Mouse (Mus musculus) spleen, postnatal 36 days (tissue): ENCODE data around the gene Gm45618.

Experiments used
- DNase-seq, 2 experiments: peaks; one replicate each; pipeline ENCODE4 v3.0.0; 2022; ENCODE audit warnings: low spot score in 2 of 2, mixed read lengths in 1 of 2

Gene Gm45618

GRCm38 (mm10) chr7:142094301-142095143 lies 26.0 kb downstream of the Gm45618 start:
- peak in 1 of 2 experiments; percentile 18 for DNase-seq

- DNase-seq: no peak
Measured at GRCm38 (mm10) chr7:142093696-142094240, 26.8 kb downstream of the Gm45618 start.

DNA sequence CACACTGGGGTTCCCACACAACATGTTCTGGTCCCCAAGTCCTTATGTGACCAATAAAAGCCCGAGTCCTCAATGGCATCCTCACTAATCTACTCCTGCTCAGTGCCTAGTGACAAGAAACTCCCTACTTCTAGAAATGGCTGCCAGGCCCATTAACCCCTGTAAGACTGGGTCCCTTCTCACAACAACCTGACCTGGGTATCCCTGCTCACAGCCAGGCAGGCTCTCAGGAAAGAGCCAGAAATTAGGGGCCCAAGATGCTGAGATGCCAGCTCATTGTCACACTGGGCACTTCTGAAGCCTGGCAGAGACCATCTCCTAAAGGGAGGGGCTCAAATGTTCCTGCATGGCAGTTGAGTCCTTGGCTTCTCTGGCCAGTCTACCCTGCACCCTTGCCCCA lies 27.5 kb downstream of the Gm45618 start:
- DNase-seq: no peak

- DNase-seq: no peak
Measured at GRCm38 (mm10) chr7:142091848-142092247, 28.7 kb downstream of the Gm45618 start.

GRCm38 (mm10) chr7:142089648-142090447 lies 30.7 kb downstream of the Gm45618 start:
- no peak for DNase-seq

DNA sequence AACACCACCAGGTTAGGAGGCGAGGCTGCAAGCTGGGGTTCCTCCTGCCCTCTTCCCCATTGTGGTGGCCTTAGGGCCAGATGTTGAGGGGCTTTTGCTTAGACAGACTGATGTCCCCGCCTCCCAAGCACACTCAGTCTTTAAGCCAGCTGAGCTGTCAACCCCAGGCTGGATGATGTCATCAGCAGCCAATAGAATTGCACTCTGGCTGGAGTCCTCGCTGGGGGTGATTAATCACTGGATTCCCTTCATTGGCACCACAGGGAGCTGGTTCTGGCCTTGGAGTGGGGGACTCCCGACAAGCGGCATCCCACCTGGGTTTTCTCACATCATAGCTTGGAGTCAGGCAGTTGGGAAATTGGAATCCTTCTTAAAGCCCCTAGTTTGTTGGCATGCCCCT lies 31.6 kb downstream of the Gm45618 start:
- peak; percentile 17 to 30 for DNase-seq

DNA sequence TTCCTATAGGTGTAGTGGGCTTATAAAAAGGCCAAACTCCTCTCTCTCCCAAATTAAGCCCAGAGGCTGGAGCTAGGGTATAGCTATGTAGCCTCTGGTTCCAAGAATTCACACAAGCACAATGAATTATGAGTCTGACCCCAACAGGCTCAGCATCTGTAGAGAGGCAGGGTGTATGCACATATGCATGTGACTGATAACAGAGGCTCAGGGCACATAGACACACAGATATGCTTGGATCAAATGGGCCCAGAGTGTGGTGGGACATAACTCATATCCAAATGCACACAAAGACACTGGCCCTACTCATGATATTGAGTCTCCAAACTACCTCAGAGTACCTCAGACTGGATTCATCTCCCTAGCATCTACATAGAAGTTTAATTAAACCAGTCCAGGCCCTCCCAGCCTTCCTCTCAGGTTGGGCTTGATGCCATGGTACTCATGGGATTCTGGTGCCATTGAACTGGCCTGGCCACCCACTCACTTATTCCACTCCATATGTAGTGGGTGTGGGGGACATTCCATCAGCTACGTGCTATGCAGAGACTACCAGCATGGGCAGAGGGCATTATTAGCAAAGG lies 33.4 kb downstream of the Gm45618 start:
- peak; percentile 50 to 74 for DNase-seq

DNA sequence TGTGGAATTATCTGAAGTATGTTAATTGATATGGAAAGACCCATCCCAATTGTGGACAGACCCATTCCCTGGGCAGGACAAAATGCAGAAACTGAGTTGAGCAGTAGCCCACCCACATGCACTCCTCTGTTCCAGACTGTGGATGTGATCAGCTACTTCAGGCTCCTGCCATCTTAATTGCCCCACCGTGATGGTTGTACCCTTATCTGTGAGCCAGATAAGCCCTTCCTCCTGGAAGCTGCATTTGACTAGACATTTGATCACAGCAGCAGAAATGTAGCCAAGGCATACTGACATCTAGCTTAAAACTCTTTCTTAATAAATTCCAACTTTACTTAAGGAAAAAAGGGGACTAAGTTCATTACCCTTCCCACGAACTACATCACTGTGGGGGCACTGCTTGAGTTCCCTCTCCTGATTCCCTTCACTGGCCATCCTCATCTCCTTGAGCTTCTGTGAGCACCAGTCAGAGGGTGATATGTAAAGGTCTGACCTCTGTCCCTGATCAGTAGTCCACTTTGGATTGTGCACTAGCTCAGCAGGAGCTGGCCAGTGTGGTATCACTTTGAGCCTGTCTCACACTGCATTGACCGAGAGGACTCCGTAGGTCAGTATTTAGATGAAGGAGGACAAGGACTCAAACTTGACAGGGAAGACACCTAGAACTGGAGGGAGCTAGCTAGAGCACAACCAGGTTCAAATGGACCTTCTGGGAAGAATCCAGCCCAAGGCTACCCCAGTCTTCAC lies 34.2 kb downstream of the Gm45618 start:
- no peak for DNase-seq

GRCm38 (mm10) chr7:142084820-142085219 lies 35.7 kb downstream of the Gm45618 start:
- DNase-seq: no peak

GRCm38 (mm10) chr7:142084395-142084794 lies 36.1 kb downstream of the Gm45618 start:
- DNase-seq: no peak

- DNase-seq: no peak
Measured at GRCm38 (mm10) chr7:142083588-142084317, 36.8 kb downstream of the Gm45618 start.

- DNase-seq: no peak
Measured at GRCm38 (mm10) chr7:142082607-142083006, 37.9 kb downstream of the Gm45618 start.

- no peak for DNase-seq
Measured at GRCm38 (mm10) chr7:142082179-142082578, 38.4 kb downstream of the Gm45618 start.

DNA sequence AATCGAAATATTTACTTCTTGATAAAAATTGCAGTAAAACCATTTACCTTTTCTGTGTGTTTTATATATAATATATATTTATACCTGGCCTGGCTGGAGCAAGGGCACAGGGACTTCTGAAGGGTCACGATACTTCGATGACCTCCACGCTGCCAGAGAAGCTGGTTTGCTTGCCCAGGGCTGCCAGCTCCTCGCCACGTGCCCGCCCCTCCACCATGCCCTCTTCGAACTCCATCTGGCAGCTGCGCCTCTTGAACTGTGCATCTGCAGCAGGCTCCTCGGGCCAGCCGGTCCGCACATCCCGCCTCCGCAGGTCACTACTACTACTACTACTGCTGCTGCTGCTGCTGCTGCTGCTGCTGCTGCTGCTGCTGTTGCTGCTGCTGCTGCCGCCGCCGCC lies 38.8 kb downstream of the Gm45618 start:
- DNase-seq: no peak

GRCm38 (mm10) chr7:142080876-142081275 lies 39.7 kb downstream of the Gm45618 start:
- DNase-seq: no peak

DNA sequence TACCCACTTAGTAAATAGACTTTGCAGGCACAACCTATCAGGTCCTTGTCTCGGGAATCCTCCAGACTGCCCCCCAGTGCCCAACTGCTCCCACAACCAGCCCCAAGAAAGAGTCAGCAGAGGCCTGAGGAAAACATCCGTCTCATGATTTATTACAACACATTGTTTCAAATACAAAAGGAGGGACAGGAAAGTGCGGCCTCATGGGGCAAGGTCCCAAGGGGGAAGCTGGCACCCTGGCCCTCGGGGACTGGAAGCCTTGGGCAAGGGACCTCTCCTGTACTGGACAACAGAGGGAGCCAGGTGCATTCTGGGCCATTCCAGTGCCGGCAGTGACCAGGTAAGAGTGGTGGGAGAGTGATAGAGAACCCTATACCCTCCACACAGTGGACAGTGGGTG lies 41.2 kb downstream of the Gm45618 start:
- DNase-seq: no peak

GRCm38 (mm10) chr7:142077138-142077537 lies 43.4 kb downstream of the Gm45618 start:
- no peak for DNase-seq

GRCm38 (mm10) chr7:142074146-142074886 lies 46.2 kb downstream of the Gm45618 start:
- no peak for DNase-seq

DNA sequence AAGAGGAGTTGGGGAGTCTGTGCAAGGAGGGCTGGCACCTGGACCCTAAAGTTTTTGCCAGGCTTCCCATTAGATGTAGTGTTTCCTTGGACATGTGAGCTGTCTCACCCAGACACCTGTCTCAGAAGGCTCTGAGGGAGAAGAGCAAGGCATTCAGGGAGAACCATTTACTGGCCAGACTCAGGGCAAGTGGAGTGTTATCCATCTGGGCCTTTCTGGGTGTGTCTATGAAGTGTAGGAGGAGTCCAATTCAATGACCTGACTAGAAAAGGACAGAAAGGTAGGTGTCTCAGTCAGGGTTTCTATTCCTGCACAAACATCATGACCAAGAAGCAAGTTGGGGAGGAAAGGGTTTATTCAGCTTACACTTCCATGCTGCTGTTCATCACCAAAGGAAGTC lies 48.8 kb downstream of the Gm45618 start:
- no peak for DNase-seq

DNA sequence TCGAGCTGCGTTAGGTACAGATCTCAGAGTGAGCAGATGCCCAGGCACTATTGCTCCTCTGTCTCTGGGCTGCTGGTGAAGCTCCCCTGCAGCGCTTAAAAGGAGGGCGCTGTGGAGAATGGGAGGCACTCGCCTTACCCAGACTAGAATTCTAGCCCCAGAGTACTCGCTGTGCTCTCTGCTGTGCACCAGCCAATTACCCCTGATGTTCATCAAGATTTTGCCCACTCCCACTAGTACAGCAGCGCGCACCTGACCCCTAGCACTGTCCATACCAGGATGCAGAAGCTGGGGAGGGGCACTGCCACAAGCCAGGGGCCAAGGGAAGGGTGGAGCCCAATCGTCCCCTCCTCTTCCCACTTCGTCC lies 49.3 kb downstream of the Gm45618 start:
- no peak for DNase-seq
